Mouse (Mus musculus) ES-Bruce4 (cell line): ENCODE results near the gene Enthd1.

ENCODE experiments used
- CTCF ChIP-seq: IDR thresholded peaks from one replicate; pipeline ENCODE4 v1.8.1; 2011; ENCODE audit warnings: low read depth, low read length
- POLR2A ChIP-seq: IDR thresholded peaks from one replicate; pipeline ENCODE4 v1.8.1; 2011; ENCODE audit warnings: low read length; ENCODE audit not compliant: insufficient read depth

DNA sequence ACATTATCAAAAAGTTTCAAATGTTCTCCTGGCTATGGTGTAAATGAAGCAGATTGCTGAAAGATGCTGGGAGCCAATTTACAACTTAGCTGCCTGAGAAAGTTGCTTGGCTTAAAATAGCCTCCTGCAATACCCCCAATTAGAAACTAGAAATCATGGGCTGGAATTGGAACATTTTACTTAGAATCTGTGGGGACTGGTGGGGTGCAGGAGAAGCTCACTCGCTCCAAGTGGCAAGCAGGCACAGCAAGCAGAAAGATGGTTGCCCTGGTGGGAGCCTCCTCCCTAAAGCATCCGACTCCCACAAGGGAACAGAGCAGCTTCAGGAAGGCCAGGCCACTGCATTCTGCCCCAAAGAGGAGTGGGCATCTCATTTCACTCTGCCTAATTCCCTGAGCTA lies 28.9 kb downstream of the Enthd1 start:
- no peak for TF ChIP-seq CTCF
- no peak for TF ChIP-seq POLR2A
